Comparison of ENCODE assay signal across 11 mouse cellular contexts in the genomic region with DNA sequence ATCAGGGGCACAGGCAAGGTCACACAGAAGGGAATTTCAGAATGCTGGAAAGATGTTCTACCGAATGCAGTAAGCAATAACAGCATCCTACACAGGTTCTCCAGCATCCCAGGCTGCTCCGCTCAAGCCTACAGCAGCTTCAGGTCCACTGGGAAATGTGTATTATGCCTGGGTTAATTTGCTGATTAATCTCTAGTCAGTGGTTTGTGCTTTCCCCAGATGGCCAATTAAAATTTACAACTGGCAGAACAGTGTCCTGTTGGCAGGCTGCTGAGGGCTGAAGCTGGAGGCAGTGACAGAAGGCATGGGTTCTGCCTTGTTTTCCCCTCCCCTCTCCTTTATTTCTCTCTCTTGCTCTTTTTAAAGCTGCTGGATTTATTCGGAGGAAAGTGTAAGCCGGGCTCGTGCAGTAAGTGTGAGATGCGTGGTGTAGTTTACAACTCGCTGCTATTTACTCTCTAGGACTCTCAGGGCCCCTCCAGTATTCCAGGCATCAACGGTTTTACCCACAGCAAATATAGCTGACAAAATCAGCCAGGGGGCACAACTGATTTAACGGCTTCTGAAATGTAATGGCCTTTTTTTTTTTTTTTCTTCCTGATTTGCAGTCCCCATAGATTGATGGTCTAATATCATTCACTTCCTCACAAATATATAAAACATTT.
DNase-seq lines count a peak whose midpoint lies in the region; ATAC-seq and TF ChIP-seq lines count a peak whose summit lies in the region.
"Had no signal": no experiment of that assay in that cellular context is flagged by ENCODE, and none has a peak within 500 bp of the region (broad histone marks: within the 10 kb centered on the region; RNA-seq: fewer than 3 reads in every experiment).

No protein-coding gene starts in this region.

- H3K9ac ChIP-seq in hindbrain, embryonic 14.5 days = 0 out of 2 replicates have a peak overlapping the region, but pooled peaks have one; percentile 24
- no peak overlapping the region for H3K9ac ChIP-seq in midbrain, embryonic 12.5 days (replicated peaks)
- H3K9ac ChIP-seq: limb, embryonic 15.5 days had no signal

- peak overlapping the region; percentile 37 for H3K4me2 ChIP-seq in hindbrain, embryonic 14.5 days (replicated peaks)
- peak overlapping the region; percentile 16 for H3K4me2 ChIP-seq in midbrain, embryonic 12.5 days (replicated peaks)
- H3K4me2 ChIP-seq: limb, embryonic 15.5 days had no signal

- no peak overlapping the region for H3K4me3 ChIP-seq in hindbrain, embryonic 14.5 days (replicated peaks; ENCODE audit: low read length)
- no peak overlapping the region for H3K4me3 ChIP-seq in midbrain, embryonic 12.5 days
- H3K4me3 ChIP-seq: limb, embryonic 15.5 days had no signal

- ATAC-seq in hindbrain, embryonic 14.5 days (ENCODE audit: low FRiP score) = peak; percentile 91
- ATAC-seq in midbrain, embryonic 12.5 days (ENCODE audit: low FRiP score, low read depth) = peak; percentile 93
- no peak for ATAC-seq in monocyte, adult 5-6 weeks (replicated peaks; ENCODE audit: insufficient number of reproducible peaks, low FRiP score, low TSS enrichment, poor library complexity, severe bottlenecking)
- ATAC-seq: Patski had no signal

- H3K27me3 ChIP-seq in hindbrain, embryonic 14.5 days (ENCODE audit: control insufficient read depth, insufficient read depth, low read length) = no peaks in the 10 kb centered on the region
- no peaks in the 10 kb centered on the region for H3K27me3 ChIP-seq in midbrain, embryonic 12.5 days
- H3K27me3 ChIP-seq: limb, embryonic 15.5 days; Patski had no signal

- TF ChIP-seq CTCF in brain, embryonic 14.5 days (IDR thresholded peaks at IDR 0.05; ENCODE audit: borderline replicate concordance, extremely low read depth, insufficient read depth, insufficient read length) = no peak

- no peak for TF ChIP-seq POLR2A in brain, embryonic 14.5 days (IDR thresholded peaks at IDR 0.05; ENCODE audit: borderline replicate concordance, extremely low read depth, insufficient read depth, insufficient read length, poor library complexity, severe bottlenecking)

- WGBS in hindbrain, embryonic 14.5 days = 25% methylated on average over 9 of the region's 9 CpGs
- 48% methylated on average over 9 of the region's 9 CpGs for WGBS in midbrain, embryonic 12.5 days

- peaks cover 8% of the 10 kb centered on the region; the same call in 1 of the 2 replicates for H3K4me1 ChIP-seq in hindbrain, embryonic 14.5 days (replicated peaks; ENCODE audit: control insufficient read depth, insufficient read depth, low read length)
- no peaks in the 10 kb centered on the region; the same call in 1 of the 2 replicates for H3K4me1 ChIP-seq in midbrain, embryonic 12.5 days

- DNase-seq in adrenal gland, postnatal 10 days = peak; percentile 2
- DNase-seq in adrenal gland, adult 18-20 months (ENCODE audit: low spot score in 2 of 2) = no peak
- peak; percentile 95 for DNase-seq in brain, embryonic 14.5 days (ENCODE audit: low read depth)
- DNase-seq in hindbrain, embryonic 14.5 days (ENCODE audit: low spot score) = peak; percentile 70
- DNase-seq in thymus, postnatal 0 days (ENCODE audit: low spot score) = no peak
- DNase-seq in thymus, adult 18-20 months = no peak
- DNase-seq: heart, postnatal 14 days had no signal

- no peaks in the 10 kb centered on the region for H3K36me3 ChIP-seq in hindbrain, embryonic 14.5 days (replicated peaks; ENCODE audit: control insufficient read depth, insufficient read depth)
- no peaks in the 10 kb centered on the region for H3K36me3 ChIP-seq in midbrain, embryonic 12.5 days
- H3K36me3 ChIP-seq: limb, embryonic 15.5 days had no signal

- no peaks in the 10 kb centered on the region for H3K9me3 ChIP-seq in hindbrain, embryonic 14.5 days (ENCODE audit: control insufficient read depth, low read length)
- H3K9me3 ChIP-seq in midbrain, embryonic 12.5 days = no peaks in the 10 kb centered on the region
- H3K9me3 ChIP-seq: limb, embryonic 15.5 days had no signal

- no peak overlapping the region for H3K27ac ChIP-seq in hindbrain, embryonic 14.5 days
- H3K27ac ChIP-seq in midbrain, embryonic 12.5 days (replicated peaks) = peak overlapping the region; percentile 73
- H3K27ac ChIP-seq: limb, embryonic 15.5 days had no signal

Comparison
In these comparisons a context has a peak if more than half of its experiments do, and no peak if none do; other contexts are left out.
1. DNase-seq: peak in adrenal gland, postnatal 10 days (single experiment), brain, embryonic 14.5 days (single experiment) and hindbrain, embryonic 14.5 days (single experiment); none in adrenal gland, adult 18-20 months (0 of 2), thymus, postnatal 0 days (single experiment) and thymus, adult 18-20 months (0 of 2).